In genomic region chr6:50219066-50219465, GRCm38 (mm10) we compare ENCODE assay signal across 23 mouse cellular contexts. TPM values are rescaled to one million over a fixed set of nuclear protein-coding genes. Genes with fewer than 3 reads are reported as not detected.
A peak's percentile ranks its signal among the peaks of the same experiment; 100 is the strongest.
DNase-seq lines count a peak whose midpoint lies in the region; TF ChIP-seq lines count a peak whose summit lies in the region.
"Had no signal": no experiment of that assay in that cellular context is flagged by ENCODE, and none has a peak within 500 bp of the region (broad histone marks: within the 10 kb centered on the region; RNA-seq: fewer than 3 reads in every experiment).

No protein-coding gene starts in this region.

- H3K4me3 ChIP-seq in limb, embryonic 10.5 days, result no peak overlapping the region
- no peak overlapping the region for H3K4me3 ChIP-seq in embryonic facial prominence, embryonic 10.5 days
- no peak overlapping the region for H3K4me3 ChIP-seq in layer of hippocampus, adult 2 months
- H3K4me3 ChIP-seq: embryonic facial prominence, embryonic 12.5 days; forebrain, embryonic 13.5 days; forebrain, embryonic 15.5 days had no signal

- peaks cover 4% of the 10 kb centered on the region; the same call in 1 of the 2 replicates for H3K4me1 ChIP-seq in limb, embryonic 10.5 days
- peaks cover 8% of the 10 kb centered on the region; the same call in 1 of the 2 replicates for H3K4me1 ChIP-seq in embryonic facial prominence, embryonic 10.5 days
- H3K4me1 ChIP-seq: forebrain, embryonic 15.5 days had no signal

- H3K9me3 ChIP-seq in limb, embryonic 10.5 days (replicated peaks), result no peaks in the 10 kb centered on the region
- H3K9me3 ChIP-seq in embryonic facial prominence, embryonic 10.5 days, result no peaks in the 10 kb centered on the region
- H3K9me3 ChIP-seq: embryonic facial prominence, embryonic 12.5 days; forebrain, embryonic 13.5 days; forebrain, embryonic 15.5 days; G1E had no signal

- 0 out of 2 replicates have a peak overlapping the region, but pooled peaks have one; percentile 2 for H3K27ac ChIP-seq in limb, embryonic 10.5 days
- no peak overlapping the region for H3K27ac ChIP-seq in embryonic facial prominence, embryonic 10.5 days (replicated peaks)
- H3K27ac ChIP-seq in layer of hippocampus, adult 2 months, result no peak overlapping the region
- H3K27ac ChIP-seq: embryonic facial prominence, embryonic 12.5 days; forebrain, embryonic 13.5 days; forebrain, embryonic 15.5 days had no signal

- peak; percentile 19 for DNase-seq in kidney, postnatal 10 days
- DNase-seq in kidney, adult 18-20 months, result no peak
- DNase-seq in limb, embryonic 10.5 days (ENCODE audit: low spot score), result no peak
- DNase-seq in embryonic facial prominence, embryonic 10.5 days (ENCODE audit: low spot score), result no peak
- DNase-seq in layer of hippocampus, adult 2 months (ENCODE audit: low spot score in 2 of 2), result no peak
- DNase-seq: adrenal gland, adult 2 months; adrenal gland, postnatal 10 days; adrenal gland, postnatal 25 days; B cell, adult 2 months; cerebellum, adult 11 months; cerebellum, adult 18-20 months; cerebellum, adult 8-10 months; cerebellum, adult 9-11 months; cerebellum, postnatal 14 days; cerebellum, postnatal 36 days; embryo, embryonic 11 days; forebrain, postnatal 0 days had no signal

- H3K36me3 ChIP-seq in limb, embryonic 10.5 days, result no peaks in the 10 kb centered on the region
- H3K36me3 ChIP-seq in embryonic facial prominence, embryonic 10.5 days (replicated peaks), result no peaks in the 10 kb centered on the region; the same call in 1 of the 2 replicates
- H3K36me3 ChIP-seq: embryonic facial prominence, embryonic 12.5 days; forebrain, embryonic 15.5 days; G1E had no signal

- no peaks in the 10 kb centered on the region for H3K27me3 ChIP-seq in limb, embryonic 10.5 days (ENCODE audit: low read depth, poor library complexity, severe bottlenecking)
- H3K27me3 ChIP-seq in embryonic facial prominence, embryonic 10.5 days (replicated peaks; ENCODE audit: low read depth, poor library complexity, severe bottlenecking), result no peaks in the 10 kb centered on the region
- H3K27me3 ChIP-seq: CH12.LX; embryonic facial prominence, embryonic 12.5 days; forebrain, embryonic 13.5 days; forebrain, embryonic 15.5 days; Patski had no signal

- TF ChIP-seq CTCF in layer of hippocampus, adult 2 months (conservative IDR thresholded peaks at IDR 0.05), result no peak

- WGBS in limb, embryonic 10.5 days, result 89% methylated on average over 6 of the region's 6 CpGs
- WGBS in embryonic facial prominence, embryonic 10.5 days, result 87% methylated on average over 6 of the region's 6 CpGs

RNA-seq across cellular contexts. Expression of gene Gsdme, which starts 44.6 kb away (rescaled TPM):
- polyA plus RNA-seq in limb, embryonic 10.5 days (2016; fragmentation: Nextera tagmentation; extraction: Ambion mirVana), result 42.3 and 46.4 TPM in 2 replicates
- 49.3 and 50.7 TPM in 2 replicates for polyA plus RNA-seq in embryonic facial prominence, embryonic 10.5 days (2016; fragmentation: Nextera tagmentation; extraction: Ambion mirVana)
- total RNA-seq in layer of hippocampus, adult 2 months (2021), result 10 to 100 TPM; 10.9 to 12.4 TPM
